Comparison of ENCODE assay signal across 13 mouse cellular contexts in genomic region chr16:9985041-9985440, GRCm38 (mm10). TPM values are rescaled to one million over a fixed set of nuclear protein-coding genes. Genes with fewer than 3 reads are reported as not detected.
"Had no signal": no experiment of that assay in that cellular context is flagged by ENCODE, and none has a peak within 500 bp of the region (broad histone marks: within the 10 kb centered on the region; RNA-seq: fewer than 3 reads in every experiment).

No protein-coding gene starts in this region.

- H3K27me3 ChIP-seq: liver, embryonic 13.5 days; neural tube, embryonic 15.5 days had no signal

- ATAC-seq: intestine, postnatal 0 days; liver, postnatal 0 days; midbrain, embryonic 13.5 days had no signal

- DNase-seq: kidney, postnatal 10 days; liver; liver, embryonic 13.5 days; liver, postnatal 0 days; lung, postnatal 36 days; right cerebral cortex, postnatal 4 days; spleen, adult 18-20 months; thymus, adult 18-20 months; thymus, postnatal 14 days had no signal

- H3K4me1 ChIP-seq: limb, embryonic 12.5 days; liver, embryonic 13.5 days; midbrain, embryonic 13.5 days; neural tube, embryonic 15.5 days had no signal

- H3K4me3 ChIP-seq: limb, embryonic 12.5 days; liver, embryonic 13.5 days; midbrain, embryonic 13.5 days; neural tube, embryonic 15.5 days had no signal

- H3K36me3 ChIP-seq: limb, embryonic 12.5 days; liver, embryonic 13.5 days; midbrain, embryonic 13.5 days; neural tube, embryonic 15.5 days had no signal

- H3K4me2 ChIP-seq: limb, embryonic 12.5 days; liver, embryonic 13.5 days; midbrain, embryonic 13.5 days; neural tube, embryonic 15.5 days had no signal

- H3K9ac ChIP-seq: limb, embryonic 12.5 days; liver, embryonic 13.5 days; liver, postnatal 0 days; midbrain, embryonic 13.5 days; neural tube, embryonic 15.5 days had no signal

- H3K9me3 ChIP-seq: limb, embryonic 12.5 days; liver, embryonic 13.5 days; midbrain, embryonic 13.5 days; neural tube, embryonic 15.5 days had no signal

- H3K27ac ChIP-seq: limb, embryonic 12.5 days; liver, embryonic 13.5 days; midbrain, embryonic 13.5 days; neural tube, embryonic 15.5 days had no signal

RNA-seq across cellular contexts. Expression of gene Grin2a, which starts 10.3 kb away (rescaled TPM):
- polyA plus RNA-seq: intestine, postnatal 0 days; liver, postnatal 0 days had no signal
